Mouse (Mus musculus): Measurements from ENCODE around the gene Gm42742.

GRCm38 (mm10) chr7:126975893-126975949, 45.2 kb downstream of the Gm42742 start, which contains the start of gene Cdipt:
- TF ChIP-seq GATA1 (IDR thresholded peaks at IDR 0.05; ENCODE audit: low read length) (no peak), TAL1 (IDR thresholded peaks at IDR 0.05; ENCODE audit: low read length) (no peak)

Measured in erythroblast, embryonic 14.5 days (primary cell).